ENCODE assay signal across 18 mouse cellular contexts in genomic region chr9:91368946-91369292, GRCm38 (mm10). TPM values are rescaled to one million over a fixed set of nuclear protein-coding genes. Genes with fewer than 3 reads are reported as not detected.
DNase-seq lines count a peak whose midpoint lies in the region; ATAC-seq and TF ChIP-seq lines count a peak whose summit lies in the region.
"Had no signal": no experiment of that assay in that cellular context is flagged by ENCODE, and none has a peak within 500 bp of the region (broad histone marks: within the 10 kb centered on the region; RNA-seq: fewer than 3 reads in every experiment).

No protein-coding gene starts in this region.

- ATAC-seq in cerebellum, adult (ENCODE audit: insufficient number of reproducible peaks, low FRiP score, low TSS enrichment), result no peak
- no peak for ATAC-seq in forebrain, embryonic 13.5 days
- no peak for ATAC-seq in hindbrain, embryonic 15.5 days (ENCODE audit: low FRiP score, low read depth)
- no peak for ATAC-seq in midbrain, postnatal 0 days (ENCODE audit: low FRiP score)
- ATAC-seq: Patski had no signal

- H3K4me2 ChIP-seq in forebrain, embryonic 13.5 days, result peak overlapping the region; percentile 50
- peak overlapping the region; percentile 51 for H3K4me2 ChIP-seq in hindbrain, embryonic 15.5 days
- H3K4me2 ChIP-seq in midbrain, postnatal 0 days (ENCODE audit: low read depth, low read length, poor library complexity, severe bottlenecking), result peak overlapping the region; percentile 28
- H3K4me2 ChIP-seq: limb, embryonic 13.5 days had no signal

- no peak for TF ChIP-seq CTCF in cerebellum, adult 2 months (IDR thresholded peaks at IDR 0.05; ENCODE audit: borderline replicate concordance, insufficient read depth, low read depth, low read length)
- no peak for TF ChIP-seq CTCF in midbrain, postnatal 0 days (IDR thresholded peaks at IDR 0.05)

- no peaks in the 10 kb centered on the region for H3K36me3 ChIP-seq in forebrain, embryonic 13.5 days (ENCODE audit: poor library complexity, severe bottlenecking)
- H3K36me3 ChIP-seq in hindbrain, embryonic 15.5 days, result no peaks in the 10 kb centered on the region
- H3K36me3 ChIP-seq in midbrain, postnatal 0 days (ENCODE audit: insufficient read depth, low read length), result no peaks in the 10 kb centered on the region
- H3K36me3 ChIP-seq: limb, embryonic 13.5 days had no signal

- peak overlapping the region; percentile 66 for H3K9ac ChIP-seq in forebrain, embryonic 13.5 days
- peak overlapping the region; percentile 49 for H3K9ac ChIP-seq in hindbrain, embryonic 15.5 days
- H3K9ac ChIP-seq in midbrain, postnatal 0 days (replicated peaks; ENCODE audit: low read length, poor library complexity, severe bottlenecking), result 0 out of 2 replicates have a peak overlapping the region, but pooled peaks have one; percentile 25
- H3K9ac ChIP-seq: limb, embryonic 13.5 days had no signal

- no peaks in the 10 kb centered on the region for H3K27me3 ChIP-seq in cerebellum, adult 2 months (ENCODE audit: control insufficient read depth, insufficient read depth, low read length)
- peaks cover 87% of the 10 kb centered on the region for H3K27me3 ChIP-seq in forebrain, embryonic 13.5 days
- peaks cover 50% of the 10 kb centered on the region for H3K27me3 ChIP-seq in hindbrain, embryonic 15.5 days
- peaks cover 43% of the 10 kb centered on the region for H3K27me3 ChIP-seq in midbrain, postnatal 0 days (ENCODE audit: insufficient read depth, low read length)

- peak overlapping the region; percentile 96 for H3K27ac ChIP-seq in cerebellum, adult 2 months (ENCODE audit: insufficient read depth, low read length)
- peak overlapping the region; percentile 83 for H3K27ac ChIP-seq in forebrain, embryonic 13.5 days
- peak overlapping the region; percentile 96 for H3K27ac ChIP-seq in hindbrain, embryonic 15.5 days (replicated peaks)
- H3K27ac ChIP-seq in midbrain, postnatal 0 days (ENCODE audit: low read depth, low read length), result peak overlapping the region; percentile 33; the same call in 1 of the 2 replicates
- H3K27ac ChIP-seq: limb, embryonic 13.5 days had no signal

- peak overlapping the region; percentile 63 for H3K4me3 ChIP-seq in cerebellum, adult 2 months (replicated peaks; ENCODE audit: insufficient read depth, low read depth, low read length)
- peak overlapping the region; percentile 35 for H3K4me3 ChIP-seq in forebrain, embryonic 13.5 days
- H3K4me3 ChIP-seq in hindbrain, embryonic 15.5 days, result peak overlapping the region; percentile 37
- H3K4me3 ChIP-seq in midbrain, postnatal 0 days (ENCODE audit: low read depth, low read length), result peak overlapping the region; percentile 13; the same call in 1 of the 2 replicates
- H3K4me3 ChIP-seq: limb, embryonic 13.5 days had no signal

- peaks cover 22% of the 10 kb centered on the region; the same call in 1 of the 2 replicates for H3K4me1 ChIP-seq in cerebellum, adult 2 months (ENCODE audit: control insufficient read depth, insufficient read depth, low read length)
- 0 out of 2 replicates have a peak, but pooled peaks cover 5% of the 10 kb centered on the region for H3K4me1 ChIP-seq in forebrain, embryonic 13.5 days
- 0 out of 2 replicates have a peak, but pooled peaks cover 8% of the 10 kb centered on the region for H3K4me1 ChIP-seq in hindbrain, embryonic 15.5 days (replicated peaks)
- H3K4me1 ChIP-seq in midbrain, postnatal 0 days (ENCODE audit: insufficient read depth, low read length), result no peaks in the 10 kb centered on the region

- peak in 1 of 2 experiments; percentile 52 for DNase-seq in cerebellum, adult 2 months
- peak; percentile 25 for DNase-seq in midbrain, postnatal 0 days (ENCODE audit: low spot score)
- no peak for DNase-seq in spleen, postnatal 10 days (ENCODE audit: low spot score in 2 of 2)
- DNase-seq in heart, adult 8-10 months (ENCODE audit: low spot score), result no peak
- DNase-seq in right cerebral cortex, postnatal 14 days, result no peak
- DNase-seq: heart, postnatal 14 days; kidney, adult 11 months; kidney, postnatal 36 days; lung, adult 18-20 months; lung, postnatal 4 days had no signal

- TF ChIP-seq POLR2A in cerebellum, adult 2 months (IDR thresholded peaks at IDR 0.05; ENCODE audit: borderline replicate concordance, insufficient read depth, low read length), result no peak

- WGBS in cerebellum, adult 2 months, result 11% methylated on average over 13 of the region's 13 CpGs
- 9% methylated on average over 13 of the region's 13 CpGs for WGBS in forebrain, embryonic 13.5 days
- WGBS in hindbrain, embryonic 15.5 days, result 5% methylated on average over 13 of the region's 13 CpGs
- WGBS in midbrain, postnatal 0 days, result 13% methylated on average over 13 of the region's 13 CpGs

- H3K9me3 ChIP-seq in forebrain, embryonic 13.5 days (replicated peaks), result no peaks in the 10 kb centered on the region
- H3K9me3 ChIP-seq in hindbrain, embryonic 15.5 days, result no peaks in the 10 kb centered on the region
- no peaks in the 10 kb centered on the region for H3K9me3 ChIP-seq in midbrain, postnatal 0 days (ENCODE audit: low read length)
- H3K9me3 ChIP-seq: limb, embryonic 13.5 days had no signal

RNA-seq across cellular contexts. Expression of gene Zic1, which starts 3.3 kb away (rescaled TPM):
- polyA plus RNA-seq in cerebellum, adult 2 months (2012; rRNA removed), result 1,121 and 1,289 TPM in 2 replicates
- polyA plus RNA-seq in forebrain, embryonic 13.5 days (2015; fragmentation: Nextera tagmentation; extraction: Ambion mirVana), result 10.8 and 15.1 TPM in 2 replicates
- 13.5 and 14.8 TPM in 2 replicates for polyA plus RNA-seq in hindbrain, embryonic 15.5 days (2015; fragmentation: Nextera tagmentation; extraction: Ambion mirVana)
- 91.8 and 146 TPM in 2 replicates for total RNA-seq in midbrain, postnatal 0 days (2014; rRNA removed)
- 4.1 and 8.2 TPM in 2 replicates for polyA plus RNA-seq in midbrain, postnatal 0 days (2015; fragmentation: Nextera tagmentation; extraction: Ambion mirVana)
- under 1 TPM in 1 of 4 experiments, not detected in 3; 0.06 TPM for total RNA-seq in heart, adult 8-10 months (2022)
- total RNA-seq: adrenal gland, adult 18-20 months; heart, postnatal 14 days had no signal
- polyA plus RNA-seq: Patski; small intestine, adult 2 months had no signal

RNA-seq across cellular contexts. Expression of gene Zic4, which starts 6.7 kb away (rescaled TPM):
- polyA plus RNA-seq in cerebellum, adult 2 months (2012; rRNA removed), result 37.4 and 45.3 TPM in 2 replicates
- polyA plus RNA-seq in forebrain, embryonic 13.5 days (2015; fragmentation: Nextera tagmentation; extraction: Ambion mirVana), result 48.4 and 62.0 TPM in 2 replicates
- polyA plus RNA-seq in hindbrain, embryonic 15.5 days (2015; fragmentation: Nextera tagmentation; extraction: Ambion mirVana), result 52.6 and 61.6 TPM in 2 replicates
- total RNA-seq in midbrain, postnatal 0 days (2014; rRNA removed), result 54.7 and 73.4 TPM in 2 replicates
- polyA plus RNA-seq in midbrain, postnatal 0 days (2015; fragmentation: Nextera tagmentation; extraction: Ambion mirVana), result 22.2 and 33.5 TPM in 2 replicates
- total RNA-seq in heart, adult 8-10 months (2022), result not detected
- total RNA-seq: adrenal gland, adult 18-20 months; heart, postnatal 14 days had no signal
- polyA plus RNA-seq: Patski; small intestine, adult 2 months; urinary bladder, adult 2 months had no signal

Comparison
In these comparisons a context has a peak if more than half of its experiments do, and no peak if none do; other contexts are left out.
1. H3K27ac ChIP-seq: peak in every context shown above with its lines; median percentile 96 in cerebellum, adult 2 months; 96 in hindbrain, embryonic 15.5 days; 83 in forebrain, embryonic 13.5 days; 33 in midbrain, postnatal 0 days.
2. H3K4me3 ChIP-seq: peak in every context shown above with its lines; median percentile 63 in cerebellum, adult 2 months; 37 in hindbrain, embryonic 15.5 days; 35 in forebrain, embryonic 13.5 days; 13 in midbrain, postnatal 0 days.
3. RNA of gene Zic1, which starts 3.3 kb away (polyA plus RNA-seq): 1,121 to 1,289 TPM in cerebellum, adult 2 months; 10.8 to 15.1 TPM in forebrain, embryonic 13.5 days, 13.5 to 14.8 TPM in hindbrain, embryonic 15.5 days and 4.1 to 8.2 TPM in midbrain, postnatal 0 days; every median in the first group is over 10 times any median in the second.
4. Peak in every context shown above with its lines, with median percentiles within 50 percentile points of each other: H3K4me2 ChIP-seq and H3K9ac ChIP-seq.